Mouse (Mus musculus) right cerebral cortex, adult 18-20 months (tissue): ENCODE data around the gene Pipox.
A peak's percentile ranks its signal among the peaks of the same experiment; 100 is the strongest.

Experiments
- DNase-seq: peaks from one replicate; pipeline ENCODE4 v3.0.0; 2022; ENCODE audit warnings: mixed read lengths

Gene Pipox

GRCm38 (mm10) chr11:77893787-77894718 lies at the start of gene Pipox:
TSS of gene Pipox (minus strand) at chr11:77894096.
- DNase-seq, result peak; percentile 81

GRCm38 (mm10) chr11:77942230-77942629 lies 48.3 kb upstream of the Pipox start:
- DNase-seq, result no peak

- DNase-seq, result no peak
Measured at GRCm38 (mm10) chr11:77937649-77938410, 43.9 kb upstream of the Pipox start.

- no peak for DNase-seq
Measured at GRCm38 (mm10) chr11:77936846-77937245, 43.0 kb upstream of the Pipox start.

- no peak for DNase-seq
Measured at GRCm38 (mm10) chr11:77934568-77935311, 40.8 kb upstream of the Pipox start.

GRCm38 (mm10) chr11:77934111-77934521 lies 40.2 kb upstream of the Pipox start:
- DNase-seq, result no peak

- DNase-seq, result no peak
Measured at GRCm38 (mm10) chr11:77932576-77932975, 38.7 kb upstream of the Pipox start.

- no peak for DNase-seq
Measured at GRCm38 (mm10) chr11:77931541-77932433, 37.9 kb upstream of the Pipox start.

GRCm38 (mm10) chr11:77930751-77931540 lies 37.0 kb upstream of the Pipox start, which contains the start of gene Sez6:
TSS of gene Sez6 (plus strand) at chr11:77930800.
- DNase-seq, result peak; percentile 87

GRCm38 (mm10) chr11:77927837-77928236 lies 33.9 kb upstream of the Pipox start:
- DNase-seq, result no peak

GRCm38 (mm10) chr11:77926666-77927065 lies 32.8 kb upstream of the Pipox start:
- no peak for DNase-seq

GRCm38 (mm10) chr11:77925836-77926657 lies 32.2 kb upstream of the Pipox start:
- no peak for DNase-seq

GRCm38 (mm10) chr11:77923285-77923684 lies 29.4 kb upstream of the Pipox start:
- no peak for DNase-seq

- no peak for DNase-seq
Measured at GRCm38 (mm10) chr11:77917166-77917565, 23.3 kb upstream of the Pipox start.

- DNase-seq, result no peak
Measured at GRCm38 (mm10) chr11:77916741-77917140, 22.8 kb upstream of the Pipox start.

- DNase-seq, result no peak
Measured at GRCm38 (mm10) chr11:77914598-77915260, 20.8 kb upstream of the Pipox start.

- no peak for DNase-seq
Measured at GRCm38 (mm10) chr11:77913505-77913904, 19.6 kb upstream of the Pipox start.

GRCm38 (mm10) chr11:77909776-77910175 lies 15.9 kb upstream of the Pipox start:
- no peak for DNase-seq

- DNase-seq, result no peak
Measured at GRCm38 (mm10) chr11:77909376-77909775, 15.5 kb upstream of the Pipox start.

- no peak for DNase-seq
Measured at GRCm38 (mm10) chr11:77908468-77908867, 14.6 kb upstream of the Pipox start.
